Mouse (Mus musculus) E14TG2a.4 (cell line): ENCODE measurements at regions not wholly inside any gene's neighbourhood (a gene's known extent, or its start where the extent isn't known, plus 50 kb on each side); places are given as distances from the start of the nearest gene placed in this dataset.

Experiments
- H3K27me3 ChIP-seq: 2 replicates; pipeline ENCODE4 v1.6.1; 2014; ENCODE audit warnings: low read length, control low read depth; ENCODE audit not compliant: insufficient read depth
- H3K36me3 ChIP-seq: 2 replicates; pipeline ENCODE4 v1.6.1; 2014; ENCODE audit warnings: low read length, control low read depth; ENCODE audit not compliant: insufficient read depth
- H3K4me1 ChIP-seq: replicated peaks from 2 replicates; pipeline ENCODE4 v1.6.1; 2014; ENCODE audit warnings: low read depth, low read length, control low read depth
- H3K4me3 ChIP-seq: replicated peaks from 2 replicates; pipeline ENCODE4 v1.5.1; 2014; ENCODE audit warnings: mild to moderate bottlenecking, low read length
- H3K9me3 ChIP-seq: 2 replicates; pipeline ENCODE4 v1.6.1; 2014; ENCODE audit warnings: low read length, control low read depth
- CTCF ChIP-seq: conservative IDR thresholded peaks from 2 replicates; pipeline ENCODE4 v1.5.1; 2014; ENCODE audit warnings: low read length
- NANOG ChIP-seq: IDR thresholded peaks from 2 replicates; pipeline ENCODE4 v1.6.1; 2014; ENCODE audit warnings: borderline replicate concordance, low read length, mixed read lengths
- POU5F1 ChIP-seq: IDR thresholded peaks from 2 replicates; pipeline ENCODE4 v1.6.1; 2014; ENCODE audit warnings: low read length, borderline replicate concordance

DNA sequence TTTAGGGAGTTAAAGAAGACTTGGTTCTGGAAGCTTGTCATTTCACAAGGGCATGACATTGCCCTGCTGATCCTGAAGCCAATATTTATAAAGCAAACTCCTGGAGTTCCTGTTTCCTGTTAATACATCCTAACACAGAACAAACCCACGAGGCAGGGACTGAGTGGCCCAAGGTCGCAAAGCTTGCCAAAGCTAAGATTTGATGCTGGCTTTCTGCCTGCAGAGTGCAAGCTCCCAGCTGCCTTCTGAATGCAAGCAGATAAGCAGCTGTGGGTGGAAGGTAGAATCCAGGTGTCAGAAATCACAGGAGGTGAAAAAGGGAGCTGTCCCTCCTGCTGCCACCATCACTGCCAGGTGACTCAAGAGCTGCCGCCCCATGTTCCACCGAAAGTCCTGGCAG is 99.6 kb upstream of the Kirrel3 start:
- no peaks in the 10 kb centered on the region for H3K36me3 ChIP-seq
- H3K4me1 ChIP-seq = peaks cover 27% of the 10 kb centered on the region
- peaks cover 10% of the 10 kb centered on the region for H3K9me3 ChIP-seq
- H3K4me3 ChIP-seq = no peak overlapping the region
- no peak for TF ChIP-seq NANOG
- no peak for TF ChIP-seq POU5F1
- TF ChIP-seq CTCF = no peak
- H3K27me3 ChIP-seq = peaks cover 28% of the 10 kb centered on the region

DNA sequence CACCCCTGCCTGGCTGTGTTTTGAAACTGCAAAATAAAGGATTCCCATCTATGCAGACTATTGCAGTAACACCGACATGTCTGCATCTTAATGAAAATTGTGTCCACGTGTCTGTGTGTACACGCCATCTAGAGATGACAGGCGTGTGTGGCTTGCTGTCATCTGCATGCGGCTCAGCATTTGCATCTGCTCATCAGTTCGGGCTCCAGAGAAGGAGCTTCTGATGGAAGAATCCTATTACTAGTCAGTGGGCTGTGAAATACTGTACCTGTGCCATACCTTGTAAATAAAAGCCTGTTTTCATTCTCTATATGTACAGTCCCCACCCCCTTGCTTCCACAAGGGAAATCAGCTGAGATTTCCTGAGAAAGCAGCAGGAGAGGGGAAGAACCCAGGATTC is 92.7 kb upstream of the Kirrel3 start:
- Histone ChIP-seq H3K27me3 (no peaks in the 10 kb centered on the region), H3K4me3 (no peak overlapping the region), H3K9me3 (no peaks in the 10 kb centered on the region), H3K36me3 (no peaks in the 10 kb centered on the region), H3K4me1 (no peaks in the 10 kb centered on the region)
- no peak for TF ChIP-seq NANOG
- TF ChIP-seq CTCF = no peak
- TF ChIP-seq POU5F1 = no peak

GRCm38 (mm10) chr9:34395839-34396804 is 89.6 kb upstream of the Kirrel3 start:
- H3K9me3 ChIP-seq = no peaks in the 10 kb centered on the region
- TF ChIP-seq NANOG = no peak
- TF ChIP-seq CTCF = no peak
- no peak for TF ChIP-seq POU5F1
- H3K36me3 ChIP-seq = no peaks in the 10 kb centered on the region
- H3K4me1 ChIP-seq = no peaks in the 10 kb centered on the region
- no peaks in the 10 kb centered on the region; the same call in 1 of the 2 replicates for H3K27me3 ChIP-seq
- H3K4me3 ChIP-seq = no peak overlapping the region

DNA sequence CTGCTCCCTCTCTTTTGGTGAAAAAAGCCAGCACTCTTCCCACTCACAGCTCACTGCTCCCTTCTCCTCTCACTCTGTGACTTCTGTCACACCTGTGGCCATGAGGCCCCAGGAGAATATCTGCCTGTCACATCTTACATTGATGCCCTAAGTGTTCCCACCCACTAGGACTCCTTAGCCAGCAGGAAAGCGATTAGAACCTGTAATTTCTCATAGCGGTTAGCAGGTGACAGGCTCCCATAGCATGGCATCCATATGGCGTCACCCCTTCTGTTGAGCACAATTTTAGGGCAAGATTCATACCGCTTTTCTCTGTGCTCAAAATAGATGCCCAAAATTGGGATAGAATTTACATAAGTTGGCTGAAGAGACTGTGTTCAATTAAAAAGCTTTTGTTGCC is 74.0 kb upstream of the Kirrel3 start:
- TF ChIP-seq CTCF = no peak
- no peak for TF ChIP-seq POU5F1
- TF ChIP-seq NANOG = no peak

DNA sequence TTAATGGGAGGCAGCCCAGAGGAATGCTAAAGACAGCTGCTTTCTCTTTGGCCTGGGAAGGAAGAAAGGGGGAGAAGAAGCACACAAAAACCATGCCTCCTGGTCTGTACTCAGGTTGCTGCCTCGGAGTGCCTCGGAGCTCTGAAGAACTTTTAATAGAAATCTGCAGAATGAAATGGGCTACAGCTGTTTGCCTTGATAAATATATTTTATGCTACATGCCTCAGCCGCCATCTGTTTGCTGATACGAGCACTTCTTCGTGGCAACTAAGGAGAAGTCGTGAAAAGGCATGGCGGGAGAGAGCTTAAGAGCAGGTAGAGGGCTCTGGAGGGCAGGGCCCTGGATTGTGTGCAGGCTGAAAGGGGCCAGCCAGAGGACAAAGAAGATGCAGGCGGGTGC is 69.5 kb upstream of the Kirrel3 start:
- Histone ChIP-seq H3K9me3 (no peaks in the 10 kb centered on the region), H3K36me3 (no peaks in the 10 kb centered on the region), H3K27me3 (no peaks in the 10 kb centered on the region), H3K4me3 (no peak overlapping the region), H3K4me1 (no peaks in the 10 kb centered on the region)
- no peak for TF ChIP-seq POU5F1
- no peak for TF ChIP-seq NANOG
- TF ChIP-seq CTCF = no peak

More for the DNA sequence above, 74.0 kb upstream of the Kirrel3 start:
- H3K4me1 ChIP-seq = no peaks in the 10 kb centered on the region
- no peak overlapping the region for H3K4me3 ChIP-seq
- H3K36me3 ChIP-seq = no peaks in the 10 kb centered on the region
- H3K9me3 ChIP-seq = no peaks in the 10 kb centered on the region
- H3K27me3 ChIP-seq = no peaks in the 10 kb centered on the region

DNA sequence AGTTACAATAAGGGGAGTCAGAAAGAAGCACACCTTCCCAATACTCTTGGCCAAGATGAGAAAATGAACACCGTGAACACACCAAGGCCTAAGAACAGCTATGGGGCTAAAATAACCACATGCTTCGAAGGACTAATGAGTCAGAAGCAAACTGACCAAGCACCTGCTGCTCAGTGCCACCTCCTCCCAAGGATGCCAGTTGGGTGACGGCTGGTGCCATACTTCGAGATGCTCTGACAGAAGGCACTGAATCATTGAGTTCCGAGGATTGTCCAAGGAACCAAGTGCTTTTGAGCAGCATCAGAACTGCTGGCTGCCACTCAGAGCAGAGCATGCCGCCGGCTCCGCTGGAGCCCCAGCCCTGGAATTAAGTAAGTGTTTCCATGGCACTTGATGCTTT is 67.6 kb upstream of the Kirrel3 start:
- TF ChIP-seq CTCF (no peak), POU5F1 (no peak), NANOG (no peak)
- H3K4me3 ChIP-seq = no peak overlapping the region

DNA sequence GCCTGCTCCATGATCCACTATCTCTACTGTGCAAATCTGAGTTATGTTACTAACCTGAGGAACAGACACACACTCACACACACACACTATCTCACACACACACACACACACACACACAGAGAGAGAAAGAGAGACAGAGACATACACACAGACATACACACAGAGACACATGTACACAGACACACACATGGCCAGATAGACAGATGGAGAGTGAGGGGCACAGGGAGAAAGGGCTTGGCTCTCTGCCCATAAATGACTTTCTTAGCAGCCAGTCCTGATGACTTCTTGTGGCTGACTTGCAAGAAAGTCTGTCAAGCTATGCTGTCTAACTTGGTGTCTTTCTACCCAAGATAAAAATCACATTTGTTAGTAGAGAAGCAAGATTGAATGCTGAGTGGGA is 63.7 kb upstream of the Kirrel3 start:
- Histone ChIP-seq H3K9me3 (no peaks in the 10 kb centered on the region), H3K4me1 (peaks cover 3% of the 10 kb centered on the region; the same call in 1 of the 2 replicates), H3K36me3 (no peaks in the 10 kb centered on the region), H3K4me3 (no peak overlapping the region), H3K27me3 (no peaks in the 10 kb centered on the region)
- TF ChIP-seq CTCF (no peak), POU5F1 (no peak), NANOG (no peak)

More for the DNA sequence above, 67.6 kb upstream of the Kirrel3 start:
- Histone ChIP-seq H3K36me3 (no peaks in the 10 kb centered on the region), H3K9me3 (no peaks in the 10 kb centered on the region), H3K4me1 (no peaks in the 10 kb centered on the region), H3K27me3 (no peaks in the 10 kb centered on the region)

DNA sequence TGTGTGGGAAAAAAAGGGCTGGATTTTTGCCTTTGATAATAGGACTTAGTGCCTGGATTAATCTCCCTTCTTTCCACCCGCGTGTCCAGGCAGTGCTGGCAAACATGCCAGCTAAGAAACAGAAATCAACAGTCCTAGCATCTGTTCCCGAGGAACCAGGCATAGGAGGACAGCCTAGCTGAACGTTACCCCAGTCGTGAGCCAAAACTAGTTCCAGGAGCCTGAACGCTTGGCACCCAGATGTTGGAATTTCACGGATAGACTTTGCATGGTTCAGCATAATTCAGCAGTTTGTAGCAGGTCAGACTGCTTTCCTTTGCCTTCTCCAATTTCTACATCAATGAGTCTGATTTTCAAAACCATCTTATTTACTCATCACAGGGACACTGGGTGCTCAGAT is 62.6 kb upstream of the Kirrel3 start:
- H3K4me3 ChIP-seq = no peak overlapping the region
- peaks cover 3% of the 10 kb centered on the region; the same call in 1 of the 2 replicates for H3K4me1 ChIP-seq
- no peaks in the 10 kb centered on the region for H3K9me3 ChIP-seq
- no peaks in the 10 kb centered on the region for H3K27me3 ChIP-seq
- TF ChIP-seq POU5F1 = no peak
- no peak for TF ChIP-seq NANOG
- TF ChIP-seq CTCF = no peak
- H3K36me3 ChIP-seq = no peaks in the 10 kb centered on the region
